Mouse (Mus musculus) ES-E14 (cell line): ENCODE measurements around the gene Ube2g1. TPM values are rescaled to one million over a fixed set of nuclear protein-coding genes. Genes with fewer than 3 reads are reported as not detected.

Experiments
- DNase-seq: peaks from one replicate; pipeline ENCODE4 v3.0.0-alpha.2; 2013; ENCODE audit warnings: low read depth, low spot score
- H3K27ac ChIP-seq: 2 replicates; pipeline ENCODE4 v1.5.1; 2012; ENCODE audit warnings: low read depth, mild to moderate bottlenecking, low read length, moderate library complexity, mixed read lengths; ENCODE audit not compliant: poor library complexity, insufficient read depth, severe bottlenecking
- H3K36me3 ChIP-seq: 2 replicates; pipeline ENCODE4 v1.6.1; 2012; ENCODE audit warnings: mild to moderate bottlenecking, low read length, moderate library complexity, mixed read lengths; ENCODE audit not compliant: control insufficient read depth, poor library complexity, insufficient read depth, severe bottlenecking
- H3K4me1 ChIP-seq, 2 experiments: fragments of 150-350 bp in 1 of 2; sonication (generic) in 1 of 2; 2 replicates each; pipeline ENCODE4 v1.6.1; 2012; ENCODE audit warnings: low read length in 2 of 2, mild to moderate bottlenecking in 1 of 2, mixed read lengths in 1 of 2; ENCODE audit not compliant: control insufficient read depth in 2 of 2, insufficient read depth in 2 of 2, poor library complexity in 1 of 2
- H3K4me3 ChIP-seq, 2 experiments: fragments of 150-350 bp in 1 of 2; sonication (generic) in 1 of 2; 2 replicates each; pipeline ENCODE4 v1.5.1; 2012; ENCODE audit warnings: low read length in 2 of 2, low read depth in 1 of 2, mild to moderate bottlenecking in 1 of 2, mixed read lengths in 1 of 2; ENCODE audit not compliant: insufficient read depth in 1 of 2, poor library complexity in 1 of 2, severe bottlenecking in 1 of 2
- H3K9ac ChIP-seq: 2 replicates; pipeline ENCODE4 v1.6.1; 2012; ENCODE audit warnings: low read depth, mild to moderate bottlenecking, low read length, mixed read lengths; ENCODE audit not compliant: poor library complexity, insufficient read depth, severe bottlenecking
- H3K9me3 ChIP-seq: fragments of 150-350 bp; sonication (generic); 2 replicates; pipeline ENCODE4 v1.6.1; 2012; ENCODE audit warnings: low read depth, mild to moderate bottlenecking, low read length; ENCODE audit not compliant: control insufficient read depth, insufficient read depth
- CHD2 ChIP-seq: IDR thresholded peaks from 2 replicates; pipeline ENCODE4 v1.6.1; 2014; ENCODE audit warnings: mild to moderate bottlenecking, low read depth, low read length, inconsistent platforms
- HCFC1 ChIP-seq: IDR thresholded peaks from 2 replicates; pipeline ENCODE4 v1.6.1; 2012; ENCODE audit warnings: low read length, inconsistent platforms, borderline replicate concordance; ENCODE audit not compliant: insufficient read depth
- MAFK ChIP-seq: IDR thresholded peaks from 2 replicates; pipeline ENCODE4 v1.6.1; 2014; ENCODE audit warnings: mild to moderate bottlenecking, low read depth, low read length, inconsistent platforms; ENCODE audit not compliant: insufficient read depth
- ZC3H11A ChIP-seq: IDR thresholded peaks from 2 replicates; pipeline ENCODE4 v1.6.1; 2012; ENCODE audit warnings: low read depth, mild to moderate bottlenecking, inconsistent platforms, low read length, borderline replicate concordance
- ZNF384 ChIP-seq: IDR thresholded peaks from 2 replicates; pipeline ENCODE4 v1.6.1; 2012; ENCODE audit warnings: low read depth, low read length, inconsistent platforms
- in situ Hi-C, 2 experiments: fragments of 600-800 bp; cut with MboI; formaldehyde crosslinking; loops; one replicate each; pipeline ENCODE4 v1.15.1; 2025; ENCODE audit warnings: low sequenced_read_pairs in 2 of 2, inconsistent platforms in 1 of 2; ENCODE audit not compliant: unreplicated experiment in 2 of 2
- total RNA-seq: library from RNA; depleted of rRNA; stranded (reverse); fragments of 300-350 nt; gene quantifications from 2 replicates; pipeline ENCODE4 v1.2.3, GENCODE M21; 2012; rRNA removed

Gene Ube2g1
- 24.2 and 27.9 TPM in 2 replicates for total RNA-seq

- TF ChIP-seq ZNF384 (no peak), HCFC1 (peak; percentile 81)
- Histone ChIP-seq H3K9me3 (no peaks in the 10 kb centered on the region), H3K27ac (peak within 1 kb of the TSS; percentile 94), H3K4me3 (peak within 1 kb of the TSS; percentile 89 to 95), H3K36me3 (no peaks in the 10 kb centered on the region), H3K4me1 (peaks cover 0 to 2% of the 10 kb centered on the region in 2 experiments; a peak in 2 of 4 replicates), H3K9ac (peak within 1 kb of the TSS; percentile 92)
- in situ Hi-C loops = no loop called here
- DNase-seq = peak; percentile 91
Measured at GRCm38 (mm10) chr11:72606694-72607407, at the start of gene Ube2g1. Ube2g1 (plus strand) TSS chr11:72607283.

- in situ Hi-C loops = no loop called here
- no peak for DNase-seq
- H3K9ac ChIP-seq = no peak overlapping the region
- no peak overlapping the region for H3K4me3 ChIP-seq
- no peaks in the 10 kb centered on the region for H3K36me3 ChIP-seq
- no peak for TF ChIP-seq MAFK
- no peak for TF ChIP-seq HCFC1
- no peak for TF ChIP-seq ZC3H11A
- no peak for TF ChIP-seq CHD2
- TF ChIP-seq ZNF384 = no peak
- no peaks in the 10 kb centered on the region for H3K4me1 ChIP-seq
- H3K9me3 ChIP-seq = no peaks in the 10 kb centered on the region
- H3K27ac ChIP-seq = no peak overlapping the region
Measured at GRCm38 (mm10) chr11:72558155-72558554, 48.9 kb upstream of the Ube2g1 start.

- H3K4me1 ChIP-seq = no peaks in the 10 kb centered on the region
- in situ Hi-C loops = loop anchor here in 1 of 2 experiments (10.0 kb wide), 1 partner anchor 216 kb away; no protein-coding TSS in a partner anchor
- TF ChIP-seq HCFC1 = no peak
- TF ChIP-seq ZNF384 = no peak
- no peak for TF ChIP-seq MAFK
- TF ChIP-seq CHD2 = no peak
- TF ChIP-seq ZC3H11A = no peak
- no peak overlapping the region for H3K9ac ChIP-seq
- no peak overlapping the region for H3K27ac ChIP-seq
- no peak for DNase-seq
- no peaks in the 10 kb centered on the region for H3K36me3 ChIP-seq
- no peaks in the 10 kb centered on the region for H3K9me3 ChIP-seq
- H3K4me3 ChIP-seq = no peak overlapping the region
Measured at GRCm38 (mm10) chr11:72560661-72561060, 46.4 kb upstream of the Ube2g1 start.

GRCm38 (mm10) chr11:72564232-72564807 lies 42.8 kb upstream of the Ube2g1 start:
- H3K4me1 ChIP-seq = peaks cover 3 to 5% of the 10 kb centered on the region in 2 experiments; a peak in 3 of 4 replicates
- TF ChIP-seq HCFC1 = no peak
- TF ChIP-seq ZC3H11A = peak; percentile 99
- DNase-seq = peak; percentile 73
- H3K27ac ChIP-seq = no peak overlapping the region
- no peak overlapping the region for H3K9ac ChIP-seq
- in situ Hi-C loops = loop anchor here in 1 of 2 experiments (10.0 kb wide), 1 partner anchor 220 kb away; no protein-coding TSS in a partner anchor
- no peaks in the 10 kb centered on the region for H3K9me3 ChIP-seq
- H3K4me3 ChIP-seq = no peak overlapping the region
- no peaks in the 10 kb centered on the region for H3K36me3 ChIP-seq

GRCm38 (mm10) chr11:72566304-72566703 lies 40.8 kb upstream of the Ube2g1 start:
- no peaks in the 10 kb centered on the region for H3K36me3 ChIP-seq
- DNase-seq = no peak
- H3K9ac ChIP-seq = no peak overlapping the region
- TF ChIP-seq ZC3H11A (no peak), CHD2 (no peak), ZNF384 (no peak), MAFK (no peak)
- H3K4me1 ChIP-seq = peaks cover 3 to 9% of the 10 kb centered on the region in 2 experiments; a peak in 3 of 4 replicates
- H3K4me3 ChIP-seq = no peak overlapping the region
- in situ Hi-C loops = loop anchor here in 1 of 2 experiments (10.0 kb wide), 1 partner anchor 222 kb away; no protein-coding TSS in a partner anchor
- H3K27ac ChIP-seq = no peak overlapping the region
- H3K9me3 ChIP-seq = no peaks in the 10 kb centered on the region
